Mouse (Mus musculus) lung, postnatal 0 days (tissue): ENCODE data around the gene Lrrfip1.

Experiments
- CTCF ChIP-seq: IDR thresholded peaks from 2 replicates; pipeline ENCODE4 v1.5.1; 2016; ENCODE audit warnings: antibody characterized with exemption, mild to moderate bottlenecking
- EP300 ChIP-seq: IDR thresholded peaks from 2 replicates; pipeline ENCODE4 v1.6.1; 2016; ENCODE audit warnings: antibody characterized with exemption, mild to moderate bottlenecking, control low read depth

GRCm38 (mm10) chr1:91058251-91058650 is 59.7 kb downstream of the Lrrfip1 start:
- no peak for TF ChIP-seq CTCF
- no peak for TF ChIP-seq EP300
